Mouse (Mus musculus) stomach, embryonic 14.5 days (tissue): ENCODE results near the gene Prkab1. TPM values are rescaled to one million over a fixed set of nuclear protein-coding genes. Genes with fewer than 3 reads are reported as not detected.

ENCODE experiments used
- ATAC-seq: fragments of 200-750 bp; cut with Nextera tagmentation; 2 replicates; pipeline ENCODE4 v1.8.0; 2017; ENCODE audit warnings: low read depth, moderate TSS enrichment; ENCODE audit not compliant: insufficient number of reproducible peaks, insufficient read depth, low FRiP score
- H3K27ac ChIP-seq: fragments of 300-500 bp; sonication (generic); 2 replicates; pipeline ENCODE4 v1.5.1; 2014; ENCODE audit warnings: mild to moderate bottlenecking, low read length, moderate library complexity, mixed read lengths
- H3K27me3 ChIP-seq: fragments of 300-500 bp; sonication (generic); 2 replicates; pipeline ENCODE4 v1.6.1; 2014; ENCODE audit warnings: low read length, control low read depth, mixed read lengths; ENCODE audit not compliant: control insufficient read depth, insufficient read depth
- H3K36me3 ChIP-seq: fragments of 300-500 bp; sonication (generic); 2 replicates; pipeline ENCODE4 v1.6.1; 2014; ENCODE audit warnings: mild to moderate bottlenecking, control low read depth, low read length, moderate library complexity, mixed read lengths; ENCODE audit not compliant: control insufficient read depth, insufficient read depth
- H3K4me1 ChIP-seq: fragments of 300-500 bp; sonication (generic); 2 replicates; pipeline ENCODE4 v1.6.1; 2014; ENCODE audit warnings: low read length, control low read depth, mixed read lengths; ENCODE audit not compliant: control insufficient read depth, insufficient read depth
- H3K4me2 ChIP-seq: fragments of 300-500 bp; sonication (generic); replicated peaks from 2 replicates; pipeline ENCODE4 v1.6.1; 2014; ENCODE audit warnings: low read depth, low read length, control low read depth
- H3K4me3 ChIP-seq: fragments of 300-500 bp; sonication (generic); 2 replicates; pipeline ENCODE4 v1.5.1; 2014; ENCODE audit warnings: low read depth, low read length, control low read depth
- H3K9ac ChIP-seq: fragments of 300-500 bp; sonication (generic); replicated peaks from 2 replicates; pipeline ENCODE4 v1.6.1; 2014; ENCODE audit warnings: low read depth, mild to moderate bottlenecking, control low read depth, low read length, moderate library complexity, mixed read lengths
- H3K9me3 ChIP-seq: fragments of 300-500 bp; sonication (generic); 2 replicates; pipeline ENCODE4 v1.6.1; 2016; ENCODE audit warnings: low read depth, low read length, control low read depth; ENCODE audit not compliant: control insufficient read depth
- WGBS: fragments of 180-500 bp; shearing (Covaris S2); extraction: QIAGEN DNeasy Blood & Tissue Kit; methylation state at CpG from one replicate; pipeline ENCODE4 v1.1.7; 2014; 5-methylcytosine and 5-hydroxymethylcytosine counted together
- polyA plus RNA-seq: library from polyadenylated mRNA; unstranded; fragments of >200 nt; fragmentation: Nextera tagmentation; extraction: Ambion mirVana; gene quantifications from 2 replicates; pipeline ENCODE4 v1.2.1, GENCODE M21; 2014

Prkab1 gene
- polyA plus RNA-seq, 1 experiment from 2014 or later, result 60.8 TPM

- Histone ChIP-seq H3K36me3 (peaks cover 5% of the 10 kb centered on the region), H3K4me3 (no peak overlapping the region), H3K27ac (no peak overlapping the region), H3K4me2 (no peak overlapping the region), H3K4me1 (no peaks in the 10 kb centered on the region), H3K27me3 (no peaks in the 10 kb centered on the region), H3K9me3 (peaks cover 4% of the 10 kb centered on the region; the same call in 1 of the 2 replicates), H3K9ac (no peak overlapping the region)
- 90% methylated on average over 12 of the region's 12 CpGs for WGBS
- no peak for ATAC-seq
These were observed 37.0 kb downstream of the Prkab1 start for GRCm38 (mm10) chr5:115987284-115987683.

- H3K4me1 ChIP-seq, result no peaks in the 10 kb centered on the region
- 94% methylated on average over 11 of the region's 11 CpGs for WGBS
- H3K27ac ChIP-seq, result no peak overlapping the region
- no peaks in the 10 kb centered on the region for H3K9me3 ChIP-seq
- no peak overlapping the region for H3K4me3 ChIP-seq
- peaks cover 5% of the 10 kb centered on the region for H3K36me3 ChIP-seq
- ATAC-seq, result no peak
- no peak overlapping the region for H3K9ac ChIP-seq
- no peaks in the 10 kb centered on the region for H3K27me3 ChIP-seq
- no peak overlapping the region for H3K4me2 ChIP-seq
These were observed 39.2 kb downstream of the Prkab1 start for GRCm38 (mm10) chr5:115985101-115985500.

- peaks cover 5% of the 10 kb centered on the region for H3K36me3 ChIP-seq
- no peak overlapping the region for H3K4me3 ChIP-seq
- no peaks in the 10 kb centered on the region for H3K9me3 ChIP-seq
- H3K9ac ChIP-seq, result no peak overlapping the region
- H3K4me1 ChIP-seq, result no peaks in the 10 kb centered on the region
- ATAC-seq, result no peak
- H3K27me3 ChIP-seq, result no peaks in the 10 kb centered on the region
- WGBS, result 90% methylated on average over 6 of the region's 6 CpGs
- H3K27ac ChIP-seq, result no peak overlapping the region
- no peak overlapping the region for H3K4me2 ChIP-seq
These were observed 39.9 kb downstream of the Prkab1 start for GRCm38 (mm10) chr5:115984392-115984791.

GRCm38 (mm10) chr5:115982671-115983373 lies 41.5 kb downstream of the Prkab1 start:
- no peak for ATAC-seq
- 79% methylated on average over 7 of the region's 7 CpGs for WGBS
- no peak overlapping the region for H3K27ac ChIP-seq

GRCm38 (mm10) chr5:115980537-115980936 lies 43.8 kb downstream of the Prkab1 start:
- WGBS, result 94% methylated on average over 9 of the region's 9 CpGs
- Histone ChIP-seq H3K4me3 (no peak overlapping the region), H3K9me3 (no peaks in the 10 kb centered on the region), H3K4me2 (no peak overlapping the region), H3K9ac (no peak overlapping the region), H3K27ac (peak overlapping the region; percentile 21; the same call in 1 of the 2 replicates), H3K27me3 (no peaks in the 10 kb centered on the region), H3K4me1 (no peaks in the 10 kb centered on the region), H3K36me3 (no peaks in the 10 kb centered on the region; the same call in none of the 2 replicates)
- no peak for ATAC-seq

More at GRCm38 (mm10) chr5:115982671-115983373, 41.5 kb downstream of the Prkab1 start:
- no peaks in the 10 kb centered on the region for H3K9me3 ChIP-seq
- H3K36me3 ChIP-seq, result no peaks in the 10 kb centered on the region; the same call in none of the 2 replicates
- no peaks in the 10 kb centered on the region for H3K4me1 ChIP-seq
- no peaks in the 10 kb centered on the region for H3K27me3 ChIP-seq
- no peak overlapping the region for H3K4me3 ChIP-seq
- no peak overlapping the region for H3K4me2 ChIP-seq
- H3K9ac ChIP-seq, result no peak overlapping the region

GRCm38 (mm10) chr5:115979134-115979696 lies 45.1 kb downstream of the Prkab1 start:
- 64% methylated on average over 16 of the region's 16 CpGs for WGBS
- H3K36me3 ChIP-seq, result no peaks in the 10 kb centered on the region; the same call in none of the 2 replicates
- no peak for ATAC-seq
- no peaks in the 10 kb centered on the region for H3K9me3 ChIP-seq
- no peak overlapping the region for H3K9ac ChIP-seq
- no peaks in the 10 kb centered on the region for H3K27me3 ChIP-seq
- no peak overlapping the region for H3K4me3 ChIP-seq
- H3K4me2 ChIP-seq, result no peak overlapping the region
- no peak overlapping the region for H3K27ac ChIP-seq
- no peaks in the 10 kb centered on the region for H3K4me1 ChIP-seq

- H3K9ac ChIP-seq, result no peak overlapping the region
- no peak overlapping the region for H3K4me2 ChIP-seq
- no peaks in the 10 kb centered on the region; the same call in none of the 2 replicates for H3K36me3 ChIP-seq
- H3K27ac ChIP-seq, result peak overlapping the region; percentile 66; the same call in 1 of the 2 replicates
- no peaks in the 10 kb centered on the region for H3K27me3 ChIP-seq
- no peak overlapping the region for H3K4me3 ChIP-seq
- 71% methylated on average over 5 of the region's 5 CpGs for WGBS
- no peak for ATAC-seq
- H3K4me1 ChIP-seq, result no peaks in the 10 kb centered on the region
- no peaks in the 10 kb centered on the region for H3K9me3 ChIP-seq
These were observed 46.1 kb downstream of the Prkab1 start for GRCm38 (mm10) chr5:115978255-115978654.

GRCm38 (mm10) chr5:115977757-115978156 lies 46.6 kb downstream of the Prkab1 start:
- 0 out of 2 replicates have a peak, but pooled peaks have one; percentile 14 for ATAC-seq
- no peaks in the 10 kb centered on the region for H3K27me3 ChIP-seq
- H3K4me1 ChIP-seq, result no peaks in the 10 kb centered on the region
- no peaks in the 10 kb centered on the region for H3K9me3 ChIP-seq
- no peak overlapping the region for H3K9ac ChIP-seq
- no peak overlapping the region for H3K4me2 ChIP-seq
- peak overlapping the region; percentile 66; the same call in 1 of the 2 replicates for H3K27ac ChIP-seq
- H3K36me3 ChIP-seq, result no peaks in the 10 kb centered on the region; the same call in none of the 2 replicates
- 58% methylated on average over 10 of the region's 10 CpGs for WGBS
- H3K4me3 ChIP-seq, result no peak overlapping the region
